Mouse (Mus musculus) olfactory bulb, adult 2 months (tissue): ENCODE measurements at regions not wholly inside any gene's neighbourhood (a gene's known extent, or its start where the extent isn't known, plus 50 kb on each side); places are given as distances from the start of the nearest gene placed in this dataset.

Experiments used
- H3K27ac ChIP-seq: fragments of 200-500 bp; 2 replicates; pipeline ENCODE4 v1.5.1; 2012; ENCODE audit warnings: low read depth, low read length; ENCODE audit not compliant: insufficient read depth
- H3K4me1 ChIP-seq: fragments of 200-500 bp; 2 replicates; pipeline ENCODE4 v1.6.1; 2012; ENCODE audit warnings: low read length; ENCODE audit not compliant: control insufficient read depth, insufficient read depth
- H3K4me3 ChIP-seq: fragments of 200-500 bp; 2 replicates; pipeline ENCODE4 v1.5.1; 2012; ENCODE audit warnings: mild to moderate bottlenecking, low read depth, low read length, moderate library complexity; ENCODE audit not compliant: insufficient read depth
- CTCF ChIP-seq: fragments of 200-500 bp; IDR thresholded peaks from 2 replicates; pipeline ENCODE4 v1.5.1; 2012; ENCODE audit warnings: low read depth, mild to moderate bottlenecking, low read length, moderate library complexity; ENCODE audit not compliant: insufficient read depth
- POLR2A ChIP-seq: fragments of 200-500 bp; IDR thresholded peaks from 2 replicates; pipeline ENCODE4 v1.6.1; 2012; ENCODE audit warnings: mild to moderate bottlenecking, low read depth, low read length, moderate library complexity; ENCODE audit not compliant: insufficient read depth
- WGBS: fragments of 180-500 bp; shearing (Covaris S2); methylation state at CpG from one replicate; pipeline ENCODE4 v1.1.7; 2018; 5-methylcytosine and 5-hydroxymethylcytosine counted together

GRCm38 (mm10) chr1:72108678-72109077 lies 103.4 kb downstream of the Mreg start:
- no peak overlapping the region for H3K27ac ChIP-seq
- H3K4me1 ChIP-seq: no peaks in the 10 kb centered on the region
- no peak overlapping the region for H3K4me3 ChIP-seq
- 94% methylated on average over 8 of the region's 8 CpGs for WGBS
- TF ChIP-seq CTCF (no peak), POLR2A (no peak)

DNA sequence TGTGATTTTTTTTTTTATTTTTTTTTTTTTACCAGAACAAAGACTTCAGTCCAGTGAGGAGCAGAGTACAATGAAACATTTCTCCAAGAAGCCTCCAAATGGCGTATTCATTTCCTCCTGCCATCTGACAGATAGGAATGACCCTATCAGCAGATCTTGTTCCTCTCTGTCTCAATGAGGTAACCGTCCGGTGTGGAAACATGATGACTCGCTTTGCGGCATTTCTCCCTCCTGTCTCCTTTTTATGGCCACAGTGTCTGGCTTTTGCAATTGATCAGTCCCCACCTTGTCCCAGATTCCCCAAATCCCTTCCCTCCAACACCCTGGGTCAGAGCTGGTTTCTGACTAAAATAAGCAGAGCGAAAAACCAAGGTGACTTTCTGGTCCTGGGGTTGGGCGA lies 105.0 kb downstream of the Mreg start:
- WGBS: 96% methylated on average over 7 of the region's 7 CpGs
- Histone ChIP-seq H3K27ac (no peak overlapping the region), H3K4me3 (no peak overlapping the region), H3K4me1 (no peaks in the 10 kb centered on the region)
- TF ChIP-seq POLR2A (no peak), CTCF (no peak)

GRCm38 (mm10) chr1:72106655-72107054 lies 105.5 kb downstream of the Mreg start:
- 87% methylated on average over 4 of the region's 4 CpGs for WGBS
- TF ChIP-seq CTCF: no peak
- TF ChIP-seq POLR2A: no peak
- H3K27ac ChIP-seq: no peak overlapping the region
- H3K4me3 ChIP-seq: no peak overlapping the region
- H3K4me1 ChIP-seq: no peaks in the 10 kb centered on the region

DNA sequence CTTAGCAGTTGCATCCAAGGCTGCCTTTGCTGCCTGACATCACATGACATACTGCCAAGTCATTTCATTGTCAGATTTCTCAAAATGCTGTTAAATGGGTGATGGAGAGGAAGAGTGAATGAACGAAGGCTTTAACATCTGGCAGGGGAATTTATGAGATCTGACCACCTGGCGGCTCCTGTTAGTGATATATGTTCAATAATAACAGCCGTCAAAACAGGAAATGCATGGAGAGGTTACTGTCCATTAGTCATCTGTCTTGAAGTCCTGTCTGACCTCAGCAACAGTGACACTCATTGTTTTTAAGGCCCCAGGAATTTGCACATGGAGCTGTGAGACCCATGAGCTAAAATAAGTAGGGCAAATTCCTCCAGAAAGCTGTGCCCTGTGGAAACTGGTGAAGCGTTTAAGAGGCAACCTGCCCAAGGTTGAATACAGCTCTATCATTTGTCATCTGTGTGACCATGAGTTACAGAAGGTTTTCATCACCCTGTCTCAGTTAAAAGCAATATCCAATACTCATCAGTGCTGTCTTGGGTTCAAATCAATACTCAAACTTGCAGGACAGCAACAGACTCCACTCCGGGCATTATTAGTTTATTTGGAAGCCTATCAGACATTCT lies 106.6 kb downstream of the Mreg start:
- WGBS: 90% methylated on average over 5 of the region's 5 CpGs
- TF ChIP-seq POLR2A (no peak), CTCF (no peak)

GRCm38 (mm10) chr1:72103962-72104361 lies 108.1 kb downstream of the Mreg start:
- TF ChIP-seq CTCF (no peak), POLR2A (no peak)
- no peak overlapping the region for H3K27ac ChIP-seq
- H3K4me1 ChIP-seq: no peaks in the 10 kb centered on the region
- 86% methylated on average over 6 of the region's 6 CpGs for WGBS
- no peak overlapping the region for H3K4me3 ChIP-seq

More for the DNA sequence above, 106.6 kb downstream of the Mreg start:
- Histone ChIP-seq H3K4me1 (no peaks in the 10 kb centered on the region), H3K4me3 (no peak overlapping the region), H3K27ac (no peak overlapping the region)

- TF ChIP-seq POLR2A: no peak
- TF ChIP-seq CTCF: no peak
- Histone ChIP-seq H3K4me3 (no peak overlapping the region), H3K4me1 (no peaks in the 10 kb centered on the region), H3K27ac (no peak overlapping the region)
- 96% methylated on average over 6 of the region's 6 CpGs for WGBS
Observed at GRCm38 (mm10) chr1:72103387-72103786, 108.7 kb downstream of the Mreg start.

GRCm38 (mm10) chr1:72099447-72099846 lies 112.7 kb downstream of the Mreg start:
- Histone ChIP-seq H3K27ac (no peak overlapping the region), H3K4me1 (no peaks in the 10 kb centered on the region), H3K4me3 (no peak overlapping the region)
- no peak for TF ChIP-seq POLR2A
- TF ChIP-seq CTCF: no peak
- WGBS: 57% methylated on average over 5 of the region's 5 CpGs

DNA sequence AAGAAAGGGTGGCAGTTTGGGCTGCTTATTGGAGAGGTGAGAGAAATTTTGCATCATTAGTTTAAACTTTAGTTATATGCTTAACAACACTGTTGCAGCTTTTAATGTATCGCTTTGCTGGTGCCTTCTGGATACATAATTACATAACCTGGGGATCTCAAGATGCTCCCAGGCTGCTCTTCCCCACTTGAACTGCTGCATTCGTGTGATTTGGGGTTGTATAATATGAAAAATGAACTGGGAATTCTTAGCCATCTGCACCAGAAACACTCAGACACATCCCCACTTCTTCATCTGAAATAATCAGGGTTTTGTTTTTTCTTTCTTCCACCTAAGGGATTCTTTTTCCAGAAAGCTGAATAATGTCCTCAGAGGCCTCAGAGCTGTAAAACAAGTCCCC lies 120.8 kb downstream of the Mreg start:
- no peak overlapping the region for H3K4me3 ChIP-seq
- no peak overlapping the region for H3K27ac ChIP-seq
- no peaks in the 10 kb centered on the region for H3K4me1 ChIP-seq
- WGBS: 85% methylated on average over 2 of the region's 2 CpGs
- TF ChIP-seq CTCF (no peak), POLR2A (no peak)

- WGBS: 74% methylated on average over 6 of the region's 6 CpGs
- TF ChIP-seq CTCF: no peak
- TF ChIP-seq POLR2A: no peak
- no peaks in the 10 kb centered on the region for H3K4me1 ChIP-seq
- no peak overlapping the region for H3K4me3 ChIP-seq
- H3K27ac ChIP-seq: no peak overlapping the region
Observed at GRCm38 (mm10) chr1:72085661-72086060, 126.4 kb downstream of the Mreg start.

GRCm38 (mm10) chr1:72084219-72084618 lies 127.9 kb downstream of the Mreg start:
- TF ChIP-seq POLR2A: no peak
- TF ChIP-seq CTCF: no peak
- Histone ChIP-seq H3K4me1 (no peaks in the 10 kb centered on the region), H3K27ac (no peak overlapping the region), H3K4me3 (no peak overlapping the region)
- 95% methylated on average over 3 of the region's 3 CpGs for WGBS
